Mouse (Mus musculus) heart, postnatal 14 days (tissue): Measurements from ENCODE around the gene Tmem108. TPM values are rescaled to one million over a fixed set of nuclear protein-coding genes. Genes with fewer than 3 reads are reported as not detected.

ENCODE experiments used
- DNase-seq, 2 experiments: peaks; one replicate each; pipeline ENCODE4 v3.0.0; 2021 to 2022
- intact Hi-C: fragments of 180-260 bp; cut with DNase I; formaldehyde crosslinking; loops from one replicate; pipeline ENCODE4 v1.15.1; 2025
- total RNA-seq, 2 experiments: library from RNA; stranded (reverse); gene quantifications; 2 replicates each; pipeline ENCODE4 v1.2.3; 2021

Tmem108 gene
- total RNA-seq, 2 experiments from 2014 or later, result 5.4 to 5.7 TPM

DNA sequence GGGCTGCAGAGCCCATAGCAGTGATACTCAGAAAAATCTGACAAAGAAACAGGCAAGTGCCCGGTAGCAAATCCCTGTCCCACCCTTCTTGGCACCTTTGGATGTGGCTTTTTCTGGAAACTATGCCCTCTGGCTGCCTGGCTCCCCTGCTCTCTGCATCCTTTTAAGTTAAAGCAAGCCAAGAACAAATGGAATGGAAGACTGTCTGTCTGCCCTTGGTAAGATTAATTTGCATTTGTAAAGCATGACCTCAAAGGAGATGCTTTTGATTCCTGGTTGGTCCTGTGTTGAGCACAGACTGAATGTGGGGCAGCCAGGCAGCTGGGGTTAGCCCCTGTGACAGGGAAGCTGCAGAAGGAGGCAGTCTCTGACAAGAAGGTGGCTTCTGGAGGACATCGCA lies 247.8 kb downstream of the Tmem108 start:
- intact Hi-C loops, result no loop called here
- no peak for DNase-seq

DNA sequence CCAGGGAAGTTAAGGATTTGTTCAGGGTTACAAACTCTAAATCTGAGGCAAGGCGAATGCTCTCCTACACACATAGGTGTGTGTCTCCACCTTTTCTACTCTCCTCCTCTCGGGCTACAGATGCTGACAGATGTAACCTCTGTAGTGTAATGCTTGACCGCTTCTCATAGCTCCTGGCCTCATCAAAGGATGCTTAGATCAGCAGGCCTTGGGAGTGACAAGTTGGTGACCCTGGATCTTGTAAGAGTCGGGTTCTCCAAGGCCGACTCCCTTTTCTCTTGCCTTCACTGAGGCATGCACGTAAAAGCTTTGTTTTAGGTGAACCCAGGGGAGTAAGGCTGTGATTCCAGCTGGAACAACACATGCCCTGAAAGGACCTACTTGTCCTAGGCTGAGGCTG lies 249.4 kb downstream of the Tmem108 start:
- intact Hi-C loops, result no loop called here
- DNase-seq, result no peak

- intact Hi-C loops, result no loop called here
- DNase-seq, result no peak
These were observed 254.6 kb downstream of the Tmem108 start for GRCm38 (mm10) chr9:103506968-103507584.

DNA sequence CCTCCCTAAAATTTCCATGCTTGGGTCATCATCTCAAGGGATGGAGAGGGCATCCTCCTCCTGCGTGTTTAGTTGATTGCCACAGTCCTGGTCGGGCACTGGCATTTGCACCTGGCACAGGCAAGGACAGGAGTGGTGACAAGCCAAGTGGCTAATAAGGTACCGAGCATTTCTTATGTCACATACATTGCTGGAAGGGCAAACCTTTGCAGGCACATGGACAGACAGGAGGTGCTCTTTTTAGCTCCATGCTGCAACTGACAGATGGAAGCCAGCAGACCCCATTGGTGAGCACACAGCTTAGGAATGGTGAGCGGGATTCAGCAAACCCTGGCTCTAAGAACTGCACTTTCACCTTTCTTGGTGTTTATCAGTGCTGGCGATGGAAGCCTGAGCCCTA lies 256.6 kb downstream of the Tmem108 start:
- intact Hi-C loops, result no loop called here
- DNase-seq, result no peak

DNA sequence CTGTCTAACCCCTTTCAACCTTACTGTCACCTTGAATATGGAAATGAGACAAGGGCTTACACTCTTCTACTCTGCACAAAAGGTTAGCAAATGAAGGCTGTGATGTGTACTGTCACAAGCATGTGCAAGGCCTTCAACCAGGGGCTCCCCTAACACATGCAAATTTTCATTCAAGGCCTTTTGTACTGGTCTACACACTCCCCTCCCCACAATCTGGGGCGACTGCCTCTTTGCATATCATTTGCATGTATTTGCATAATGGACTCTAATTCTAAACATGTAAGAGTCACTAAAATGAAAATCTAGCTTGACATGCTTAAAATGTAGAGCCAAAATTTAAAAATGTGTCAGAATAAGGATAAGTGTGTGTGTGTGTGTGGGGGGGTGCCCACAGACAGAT lies 257.0 kb downstream of the Tmem108 start:
- DNase-seq, result no peak
- intact Hi-C loops, result loop anchor here (5.0 kb wide), 1 partner anchor 53 kb away; no protein-coding TSS in a partner anchor

- DNase-seq, result no peak
- intact Hi-C loops, result loop anchor here (5.0 kb wide), 1 partner anchor 54 kb away; no protein-coding TSS in a partner anchor
These were observed 257.9 kb downstream of the Tmem108 start for GRCm38 (mm10) chr9:103503586-103504298.

DNA sequence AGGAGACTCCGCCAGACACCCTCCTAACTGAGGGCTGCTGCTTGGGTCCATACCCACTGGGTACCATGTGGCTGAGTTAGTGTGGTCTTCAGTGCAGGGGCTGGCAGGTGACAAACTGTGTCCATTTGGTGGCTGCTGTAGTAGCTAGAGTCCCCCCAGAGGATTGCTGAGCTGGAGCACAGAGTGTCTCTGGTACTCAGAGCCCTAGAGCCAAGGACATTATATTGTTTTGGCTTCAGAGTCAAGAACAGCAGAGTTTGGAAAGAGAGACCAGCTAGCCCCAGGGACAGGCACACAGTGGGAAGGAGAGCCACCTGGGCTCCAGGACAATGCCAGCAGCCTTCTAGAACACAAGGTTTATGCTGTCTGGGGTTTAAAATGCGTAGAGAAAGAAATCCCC lies 259.0 kb downstream of the Tmem108 start:
- intact Hi-C loops, result loop anchor here (5.0 kb wide), 1 partner anchor 55 kb away; no protein-coding TSS in a partner anchor
- no peak for DNase-seq

- no peak for DNase-seq
- intact Hi-C loops, result loop anchor here (5.0 kb wide), 1 partner anchor 55 kb away; no protein-coding TSS in a partner anchor
These were observed 259.7 kb downstream of the Tmem108 start for GRCm38 (mm10) chr9:103501861-103502364.

DNA sequence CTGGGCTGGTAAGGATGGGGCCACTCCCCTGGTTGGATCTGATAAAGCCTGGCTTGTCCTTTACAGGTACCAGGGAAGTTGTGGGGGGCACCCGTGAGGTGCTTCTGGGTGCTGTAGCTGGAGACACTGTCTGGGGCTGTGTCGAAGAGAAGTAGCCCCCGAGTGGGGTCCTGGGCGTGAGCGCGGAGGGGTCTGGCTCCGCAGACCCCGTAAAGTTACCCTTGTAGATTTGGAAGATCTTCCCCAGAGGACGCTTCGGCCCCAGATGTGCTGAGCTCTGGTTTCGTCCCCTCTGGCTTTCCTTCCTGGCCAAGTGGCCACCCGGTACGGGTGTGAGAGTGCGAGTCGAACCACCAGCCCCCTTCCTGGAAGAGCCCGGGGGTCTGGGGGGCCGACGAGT lies 262.3 kb downstream of the Tmem108 start:
- DNase-seq, result no peak
- intact Hi-C loops, result no loop called here

GRCm38 (mm10) chr9:103498699-103499098 lies 262.9 kb downstream of the Tmem108 start:
- no peak for DNase-seq

DNA sequence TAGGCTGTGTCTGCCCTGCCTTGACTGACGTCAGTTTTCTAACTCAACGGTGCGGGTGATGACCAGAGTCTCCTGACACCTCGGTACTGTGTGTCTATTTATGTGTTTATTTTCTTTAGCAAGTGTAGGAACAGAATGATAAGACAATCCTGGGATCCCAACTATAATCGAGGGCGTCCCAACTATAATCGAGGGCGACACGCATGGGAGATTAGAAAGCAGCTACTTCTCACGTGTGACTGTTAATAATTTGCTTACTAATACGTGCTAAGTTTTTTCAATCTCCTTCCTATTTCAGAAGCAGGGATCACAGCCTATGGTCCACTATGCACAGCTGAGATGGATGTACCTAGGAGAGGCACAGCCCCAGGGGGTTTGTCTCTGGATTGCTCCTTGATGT lies 266.2 kb downstream of the Tmem108 start:
- DNase-seq, result no peak
- intact Hi-C loops, result no loop called here

More at GRCm38 (mm10) chr9:103498699-103499098, 262.9 kb downstream of the Tmem108 start:
- intact Hi-C loops, result no loop called here

DNA sequence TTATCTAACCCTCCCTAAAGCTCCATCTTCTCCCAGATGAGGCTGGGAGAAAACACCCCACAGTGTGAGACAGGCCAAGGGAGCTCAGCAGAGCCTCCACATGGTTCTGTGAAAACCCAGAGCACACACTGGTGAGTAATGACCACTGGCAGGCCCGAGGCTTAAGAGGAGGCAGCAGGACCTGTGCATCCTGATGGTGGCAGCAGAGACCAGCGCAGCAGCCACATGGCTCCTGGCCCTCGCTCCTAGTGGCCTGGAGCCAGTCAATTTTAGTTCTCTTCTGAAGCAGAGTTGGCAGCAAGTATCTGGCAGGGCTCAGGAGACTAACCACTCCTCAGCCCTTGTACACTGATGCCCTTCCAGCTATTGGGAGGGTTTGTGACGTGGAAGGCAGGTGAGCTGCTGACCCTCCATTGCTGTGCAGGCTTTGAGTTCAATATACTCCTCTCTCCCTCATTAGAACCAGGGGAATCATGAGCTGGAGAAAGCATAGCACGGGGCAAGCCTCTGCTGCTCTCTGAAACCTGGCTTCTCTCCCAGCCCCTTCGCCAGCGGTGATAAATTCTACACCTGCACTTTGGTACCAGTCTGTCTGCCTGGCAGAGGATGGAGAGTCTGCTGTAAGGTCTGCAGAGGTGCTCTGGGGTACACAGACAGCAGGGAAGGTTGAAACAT lies 267.2 kb downstream of the Tmem108 start:
- intact Hi-C loops, result loop anchor here (1.0 kb wide), 2 partner anchors 130 to 504 kb away; no protein-coding TSS in a partner anchor
- peak; percentile 83 to 89 for DNase-seq

GRCm38 (mm10) chr9:103491985-103492384 lies 269.7 kb downstream of the Tmem108 start:
- DNase-seq, result no peak
- intact Hi-C loops, result no loop called here

DNA sequence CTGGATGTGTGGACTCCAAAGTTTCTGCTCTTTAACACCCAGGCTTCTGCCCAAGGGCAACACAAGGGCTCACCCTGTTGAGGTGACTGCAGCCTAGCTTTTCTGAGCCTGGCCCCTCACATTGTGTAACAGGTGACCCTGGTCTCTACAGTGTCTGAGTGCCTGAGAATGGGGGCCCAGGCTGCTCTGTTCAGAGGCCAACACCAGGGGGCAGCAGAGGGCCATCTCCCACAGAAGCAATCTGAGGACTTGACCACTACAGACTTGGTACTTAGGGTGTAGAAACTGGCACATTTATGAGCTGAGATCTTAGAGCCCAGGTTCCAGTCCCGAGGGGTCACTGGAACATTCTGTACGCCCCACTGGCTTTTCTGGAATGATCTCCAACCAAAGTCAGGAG lies 271.2 kb downstream of the Tmem108 start:
- intact Hi-C loops, result loop anchor here (1.0 kb wide), 1 partner anchor 269 kb away; no protein-coding TSS in a partner anchor
- peak; percentile 84 to 89 for DNase-seq

GRCm38 (mm10) chr9:103489883-103490282 lies 271.8 kb downstream of the Tmem108 start:
- no peak for DNase-seq
- intact Hi-C loops, result loop anchor here (1.0 kb wide), 1 partner anchor 269 kb away; no protein-coding TSS in a partner anchor

- intact Hi-C loops, result no loop called here
These were observed 272.5 kb downstream of the Tmem108 start for GRCm38 (mm10) chr9:103489096-103489495.

DNA sequence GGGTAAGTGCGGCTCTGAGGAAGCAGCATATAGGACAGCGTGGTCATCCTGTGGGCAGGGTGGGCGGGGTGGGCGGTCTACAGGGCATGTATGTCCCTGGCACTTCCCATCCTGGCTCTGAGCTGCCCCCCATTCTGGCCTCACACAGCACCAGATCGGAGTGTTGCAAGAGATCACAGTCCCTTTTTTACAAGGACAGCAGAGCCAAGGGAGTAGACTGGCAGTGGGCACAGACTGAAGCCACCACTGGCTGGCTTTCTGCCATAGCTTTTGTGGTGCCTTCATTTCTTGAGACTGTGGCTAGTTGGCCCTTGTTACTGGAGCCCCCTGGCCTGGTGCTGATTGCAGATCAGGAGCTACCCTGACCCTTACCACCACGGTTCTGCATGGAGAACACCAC lies 275.4 kb downstream of the Tmem108 start:
- intact Hi-C loops, result no loop called here
- DNase-seq, result no peak

More at GRCm38 (mm10) chr9:103489096-103489495, 272.5 kb downstream of the Tmem108 start:
- no peak for DNase-seq

- intact Hi-C loops, result no loop called here
- DNase-seq, result no peak
These were observed 276.0 kb downstream of the Tmem108 start for GRCm38 (mm10) chr9:103485606-103486005.

- intact Hi-C loops, result no loop called here
These were observed 280.9 kb downstream of the Tmem108 start for GRCm38 (mm10) chr9:103480603-103481220.

GRCm38 (mm10) chr9:103480044-103480576 lies 281.5 kb downstream of the Tmem108 start, which contains the start of gene Bfsp2:
TSS of gene Bfsp2 (minus strand) at chr9:103480420.
- no peak for DNase-seq
- intact Hi-C loops, result no loop called here

More at GRCm38 (mm10) chr9:103480603-103481220, 280.9 kb downstream of the Tmem108 start:
- peak; percentile 43 to 65 for DNase-seq
